Mouse (Mus musculus): ENCODE measurements around the gene Dmxl2. TPM values are rescaled to one million over a fixed set of nuclear protein-coding genes. Genes with fewer than 3 reads are reported as not detected.

Dmxl2 gene
- polyA plus RNA-seq (2015; fragmentation: Illumina TruSeq; extraction: RNeasy Lipid Tissue Mini Kit (QIAGEN cat#74804); ENCODE audit: insufficient read depth, low read depth, low replicate concordance): 8.7 TPM

GRCm38 (mm10) chr9:54501453-54502110 lies at the start of gene Dmxl2:
TSS of gene Dmxl2 (minus strand) at chr9:54501626.

GRCm38 (mm10) chr9:54538684-54539083 lies 37.3 kb upstream of the Dmxl2 start, which contains the start of gene Sh2d7:
TSS of gene Sh2d7 (plus strand) at chr9:54538984.

Other genes starting within 250 kb of the Dmxl2 start
- not detected for gene Cyp19a1, start 233.5 kb downstream of the Dmxl2 start, polyA plus RNA-seq (2015; fragmentation: Illumina TruSeq; extraction: RNeasy Lipid Tissue Mini Kit (QIAGEN cat#74804); ENCODE audit: insufficient read depth, low read depth, low replicate concordance)
- gene Gldn, start 215.1 kb downstream of the Dmxl2 start, polyA plus RNA-seq (2015; fragmentation: Illumina TruSeq; extraction: RNeasy Lipid Tissue Mini Kit (QIAGEN cat#74804); ENCODE audit: insufficient read depth, low read depth, low replicate concordance): not detected
- gene Sh2d7, start 37.4 kb upstream of the Dmxl2 start, polyA plus RNA-seq (2015; fragmentation: Illumina TruSeq; extraction: RNeasy Lipid Tissue Mini Kit (QIAGEN cat#74804); ENCODE audit: insufficient read depth, low read depth, low replicate concordance): not detected
- gene Cib2, start 58.6 kb upstream of the Dmxl2 start, polyA plus RNA-seq (2015; fragmentation: Illumina TruSeq; extraction: RNeasy Lipid Tissue Mini Kit (QIAGEN cat#74804); ENCODE audit: insufficient read depth, low read depth, low replicate concordance): 5.3 TPM
- gene Idh3a, start 84.7 kb upstream of the Dmxl2 start, polyA plus RNA-seq (2015; fragmentation: Illumina TruSeq; extraction: RNeasy Lipid Tissue Mini Kit (QIAGEN cat#74804); ENCODE audit: insufficient read depth, low read depth, low replicate concordance): 7.2 TPM
- gene Acsbg1, start 160.2 kb upstream of the Dmxl2 start, polyA plus RNA-seq (2015; fragmentation: Illumina TruSeq; extraction: RNeasy Lipid Tissue Mini Kit (QIAGEN cat#74804); ENCODE audit: insufficient read depth, low read depth, low replicate concordance): 0.28 TPM
- 6.0 TPM for gene Dnaja4, start 197.2 kb upstream of the Dmxl2 start, polyA plus RNA-seq (2015; fragmentation: Illumina TruSeq; extraction: RNeasy Lipid Tissue Mini Kit (QIAGEN cat#74804); ENCODE audit: insufficient read depth, low read depth, low replicate concordance)
- gene Wdr61, start 232.9 kb upstream of the Dmxl2 start, polyA plus RNA-seq (2015; fragmentation: Illumina TruSeq; extraction: RNeasy Lipid Tissue Mini Kit (QIAGEN cat#74804); ENCODE audit: insufficient read depth, low read depth, low replicate concordance): 10.9 TPM